Mouse (Mus musculus): ENCODE measurements around the gene Trim67.

The Trim67 gene

DNA sequence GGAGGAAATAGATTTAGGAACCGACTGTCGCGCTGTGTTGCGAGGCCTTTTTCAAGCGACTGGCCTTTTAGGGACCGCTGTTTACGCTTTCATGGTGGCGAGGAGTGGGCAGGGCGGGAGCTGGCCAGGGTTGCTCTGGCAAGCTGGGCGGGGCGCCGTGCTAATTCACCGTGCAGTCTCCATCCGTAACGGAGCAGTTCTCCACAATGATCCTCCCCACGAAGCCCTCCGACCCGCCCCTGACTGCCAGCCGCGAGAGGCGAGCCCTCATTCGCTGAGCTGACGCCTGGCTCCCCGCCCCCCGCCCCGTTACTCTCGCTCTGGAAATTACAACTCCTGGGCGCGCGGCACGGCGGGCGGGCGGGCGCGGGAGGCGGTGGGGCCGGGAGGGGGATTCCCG is at the start of gene Trim67:
TSS of gene Trim67 (plus strand) at position 385 of the 400 bp plus-strand sequence.
- DNase-seq (ENCODE audit: low spot score), result peak; percentile 86

DNA sequence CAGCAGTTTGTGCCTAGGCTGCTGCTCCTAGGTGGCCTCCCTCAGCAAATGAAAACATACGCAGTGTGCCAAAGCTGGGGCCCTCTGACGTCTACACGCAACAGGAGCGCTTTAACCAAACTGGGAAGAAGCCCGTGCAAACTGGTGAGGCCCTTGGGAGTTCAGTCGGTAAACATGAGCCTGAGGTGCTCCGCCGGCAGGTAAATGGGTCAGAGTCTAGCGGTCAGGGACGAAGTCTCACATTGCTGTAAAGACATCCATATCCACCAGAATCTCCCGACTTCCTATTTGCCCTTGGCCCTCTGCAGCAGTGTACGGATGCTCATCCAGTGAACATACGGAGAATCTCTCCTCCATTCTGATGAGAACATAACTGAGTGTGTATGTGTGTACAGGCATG is 46.2 kb upstream of the Trim67 start:
- no peak for DNase-seq (ENCODE audit: low spot score)

DNA sequence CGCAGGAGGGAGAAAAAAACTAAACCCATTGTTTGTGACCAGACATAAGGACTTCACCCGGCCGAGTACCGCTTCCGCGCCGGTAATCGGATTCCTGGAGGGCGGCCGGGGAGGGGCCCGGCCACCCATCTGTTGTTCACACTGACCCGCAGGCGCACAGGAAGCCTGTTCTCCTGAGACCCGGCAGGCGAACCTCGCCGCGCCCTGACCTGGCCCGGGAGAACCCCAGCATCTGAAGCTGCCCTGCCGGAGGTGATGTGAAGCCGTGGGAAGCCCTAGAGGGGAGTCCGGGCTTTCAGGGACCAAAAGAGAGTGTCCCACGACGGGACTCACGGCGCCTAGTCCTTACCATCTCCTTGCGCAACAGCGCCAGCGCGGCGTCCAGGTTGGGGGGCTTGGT is 41.7 kb upstream of the Trim67 start:
- peak; percentile 56 for DNase-seq (ENCODE audit: low spot score)

DNA sequence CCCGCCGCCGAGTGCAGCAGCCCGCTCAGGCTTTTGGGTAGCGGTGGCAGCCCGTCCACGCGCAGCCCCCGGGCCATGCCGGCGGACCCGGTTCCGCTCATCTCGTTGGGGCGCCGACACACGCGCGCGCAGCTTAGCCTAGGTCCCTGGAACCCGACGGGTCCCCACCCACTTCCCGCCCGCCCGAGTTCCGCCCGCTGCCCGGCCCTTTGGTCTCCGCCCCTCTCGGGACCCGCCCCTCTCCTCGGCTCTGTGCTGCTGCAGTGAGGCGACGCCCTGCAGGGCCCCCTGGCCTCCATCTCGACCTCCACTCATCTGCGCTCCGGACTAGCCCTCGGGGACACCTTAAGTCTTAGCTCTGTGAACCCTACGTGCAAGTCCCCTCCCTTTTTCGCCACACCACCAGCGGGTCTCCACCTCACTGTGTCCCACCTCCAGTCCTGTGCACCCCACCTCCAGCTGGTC is 41.2 kb upstream of the Trim67 start, which contains the start of gene Fam89a:
TSS of gene Fam89a (minus strand) at position 124 of the 465 bp plus-strand sequence.
- DNase-seq (ENCODE audit: low spot score), result peak; percentile 65

DNA sequence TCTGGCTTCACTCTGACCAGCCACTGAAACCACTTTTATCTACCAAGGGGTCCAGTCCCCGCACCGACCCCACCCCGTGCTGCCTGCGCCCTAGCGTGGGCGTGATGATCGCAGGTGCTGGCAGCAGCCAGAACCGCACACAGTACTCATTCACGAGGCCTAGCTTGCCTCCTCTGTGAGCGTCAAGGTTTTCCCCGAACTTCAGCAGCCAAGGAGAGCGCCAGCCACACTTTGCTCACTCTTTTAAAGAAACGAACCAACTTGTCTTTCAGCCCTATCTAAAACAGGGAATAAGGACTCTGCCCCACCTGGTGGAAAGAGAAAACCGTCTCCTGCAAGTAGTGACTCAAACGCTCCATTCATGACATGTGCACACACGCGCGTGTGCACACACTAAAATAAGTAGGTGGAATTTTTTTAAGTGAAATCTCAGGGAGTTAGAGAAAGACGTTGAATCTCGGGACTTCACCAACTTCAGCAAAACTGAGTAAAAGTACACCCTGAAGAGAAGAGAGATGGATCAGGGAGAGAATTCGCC is 40.5 kb upstream of the Trim67 start:
- no peak for DNase-seq (ENCODE audit: low spot score)

DNA sequence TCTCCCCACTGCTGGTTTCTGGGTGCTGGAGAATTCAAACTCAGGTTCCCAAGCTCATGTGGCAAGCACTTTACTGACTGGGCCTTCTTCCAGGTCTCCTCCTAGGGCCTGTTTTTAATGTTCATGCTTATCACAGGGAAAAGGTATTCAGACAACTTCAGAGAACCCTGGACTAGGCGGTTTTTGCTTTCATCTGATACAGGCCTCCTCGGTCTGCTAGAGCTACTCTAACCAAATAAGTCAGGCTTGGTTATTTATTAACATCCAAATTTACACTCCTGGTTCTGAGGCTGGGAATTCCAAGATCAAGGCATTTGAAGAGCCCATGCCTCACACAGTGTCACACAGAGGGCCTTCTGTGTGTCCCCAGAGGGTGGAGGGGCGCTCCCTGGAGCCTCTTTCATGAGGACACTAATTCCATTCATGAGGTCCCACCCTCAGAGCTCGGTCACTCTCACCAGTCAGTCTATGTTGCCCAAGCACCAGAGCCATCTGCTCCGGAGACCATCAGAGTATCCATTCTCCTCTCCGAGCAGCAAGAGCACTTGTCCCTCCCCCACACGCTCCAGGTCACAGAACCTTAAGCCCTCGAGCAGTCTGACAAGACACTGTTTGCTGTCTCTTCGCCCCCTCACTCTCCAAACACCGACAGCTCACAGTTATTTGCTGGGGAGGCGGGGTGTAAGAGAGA is 38.6 kb upstream of the Trim67 start:
- DNase-seq (ENCODE audit: low spot score), result peak; percentile 26

DNA sequence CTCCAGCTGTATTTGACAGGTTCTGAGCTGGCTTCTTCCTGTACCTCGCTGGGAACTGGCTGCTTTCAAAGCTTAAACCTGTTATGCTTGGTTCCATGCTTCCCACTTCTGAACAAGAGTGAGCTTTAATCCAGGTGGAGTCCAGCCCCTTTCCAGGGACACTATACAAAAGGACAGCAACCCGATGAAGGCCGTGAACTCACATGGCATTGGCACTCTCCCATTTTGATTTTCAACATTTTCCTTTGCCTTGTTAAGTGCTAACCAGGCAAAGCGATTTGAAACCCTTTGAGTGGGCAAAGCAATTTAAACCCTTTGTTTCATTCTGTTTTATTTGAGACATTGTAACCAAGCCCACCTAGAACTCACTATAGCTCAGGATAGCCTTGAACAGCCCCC is 38.1 kb upstream of the Trim67 start:
- DNase-seq (ENCODE audit: low spot score), result no peak

DNA sequence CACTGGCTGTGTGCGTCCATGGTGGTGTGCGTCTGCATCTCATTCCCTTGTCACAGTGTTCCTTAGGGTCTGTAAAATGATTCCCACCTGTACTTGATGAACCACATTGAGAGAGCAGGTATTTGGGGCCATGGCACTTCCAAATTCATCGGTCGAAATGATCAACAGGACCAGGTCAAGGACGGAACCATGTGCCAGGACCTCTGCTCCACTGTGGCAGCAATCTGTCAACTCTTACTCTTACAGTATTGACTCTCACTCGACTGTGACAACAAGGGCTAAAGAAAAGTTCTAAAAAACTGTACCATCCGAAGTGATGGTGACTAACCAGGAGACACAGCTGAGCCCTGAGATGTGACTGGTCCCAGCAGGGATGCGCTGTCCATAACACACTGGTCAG is 37.4 kb upstream of the Trim67 start:
- no peak for DNase-seq (ENCODE audit: low spot score)

DNA sequence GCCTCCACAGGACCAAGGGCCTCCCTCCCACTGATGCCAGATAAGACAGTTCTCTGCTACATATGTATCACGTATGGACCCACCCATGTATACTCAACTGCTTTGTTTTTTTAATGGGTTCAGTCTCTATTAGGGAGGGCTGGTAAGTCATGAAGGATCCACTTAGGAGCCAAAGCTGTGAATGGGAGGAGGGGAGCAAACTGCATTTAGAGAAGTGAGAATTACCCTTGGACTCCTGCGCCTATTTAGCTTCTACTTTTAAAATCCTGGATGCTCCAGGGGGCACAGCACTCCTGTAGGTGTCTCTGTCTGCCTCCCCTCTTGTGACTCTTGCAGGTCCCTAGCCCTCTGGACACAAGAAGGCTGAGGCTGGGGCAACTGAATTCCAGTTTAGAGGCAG is 36.7 kb upstream of the Trim67 start:
- DNase-seq (ENCODE audit: low spot score), result no peak

DNA sequence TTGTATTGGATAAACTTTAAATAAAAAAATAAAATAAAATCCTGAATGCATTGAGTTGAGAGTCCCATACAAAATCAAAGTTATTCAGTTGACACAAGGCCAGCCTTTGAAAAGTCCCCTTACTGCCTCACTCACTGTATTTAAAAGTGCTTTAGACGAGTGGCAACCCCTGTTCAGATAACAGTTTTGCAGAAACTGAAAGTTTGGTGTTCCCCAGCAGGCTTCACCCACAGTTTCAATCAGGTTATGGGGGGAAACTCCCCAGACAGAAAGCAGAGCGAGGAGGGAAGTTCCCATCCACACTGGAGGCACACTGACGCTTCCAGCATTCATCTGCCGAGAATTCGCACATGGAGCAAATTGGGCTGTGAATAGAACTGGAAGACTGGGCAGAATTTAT is 36.3 kb upstream of the Trim67 start:
- DNase-seq (ENCODE audit: low spot score), result no peak

DNA sequence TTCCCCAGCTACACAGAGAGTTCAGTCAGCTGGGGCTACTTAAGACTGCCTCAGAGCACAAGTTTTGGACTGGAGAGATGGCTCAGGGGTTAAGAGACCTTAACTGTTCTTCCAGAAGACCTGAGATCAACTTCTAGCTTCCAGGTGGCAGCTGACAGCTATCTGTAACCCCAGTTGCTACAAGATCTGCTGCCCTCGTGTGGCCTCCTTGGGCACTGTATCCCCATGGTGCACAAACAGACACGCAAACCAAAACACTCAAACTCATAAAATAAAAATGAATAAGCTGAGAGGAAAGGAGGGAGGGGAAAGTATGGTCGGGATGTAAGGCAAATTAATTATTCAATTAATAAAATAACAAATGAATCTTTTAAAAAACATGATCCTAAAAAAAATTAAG is 34.3 kb upstream of the Trim67 start:
- peak; percentile 32 for DNase-seq (ENCODE audit: low spot score)

DNA sequence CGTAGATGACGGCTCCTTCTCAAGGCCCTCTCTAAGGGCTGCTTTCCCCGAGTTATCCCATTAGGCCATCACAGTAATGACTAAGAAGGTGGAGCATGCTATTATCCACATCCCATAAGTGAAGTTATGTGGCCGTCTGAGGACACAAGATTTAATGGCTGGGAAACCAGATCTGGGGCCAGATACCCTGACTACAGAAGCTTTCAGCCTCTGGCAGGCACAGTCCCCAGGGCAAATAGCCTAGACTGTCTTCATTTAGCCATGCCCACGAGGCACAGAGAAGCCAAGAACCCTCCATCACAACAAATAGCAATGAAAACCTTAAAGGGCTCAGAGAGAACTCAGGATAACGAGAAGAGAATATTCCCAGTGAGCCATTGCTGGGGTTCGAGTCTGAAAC is 29.8 kb upstream of the Trim67 start:
- DNase-seq (ENCODE audit: low spot score), result no peak

DNA sequence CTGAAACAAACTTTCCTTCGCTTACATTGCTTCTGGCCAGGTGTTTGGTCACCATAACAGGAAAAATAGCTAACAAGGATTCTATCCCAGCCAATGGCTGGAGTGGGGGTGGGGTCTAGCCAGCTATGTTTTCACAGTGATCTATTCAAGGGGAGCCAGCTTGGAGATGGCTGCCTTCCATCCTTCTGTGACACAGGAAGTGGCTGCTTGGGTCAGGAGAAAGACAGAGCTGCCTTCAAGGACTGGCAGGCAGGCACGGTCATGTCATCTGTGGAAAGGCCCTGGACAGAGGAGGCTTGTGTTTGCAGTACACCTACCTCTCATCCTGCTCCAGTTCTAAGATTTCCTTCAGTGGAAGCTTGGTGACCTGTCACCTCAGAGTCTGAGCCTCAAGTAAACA is 20.5 kb upstream of the Trim67 start:
- DNase-seq (ENCODE audit: low spot score), result no peak

DNA sequence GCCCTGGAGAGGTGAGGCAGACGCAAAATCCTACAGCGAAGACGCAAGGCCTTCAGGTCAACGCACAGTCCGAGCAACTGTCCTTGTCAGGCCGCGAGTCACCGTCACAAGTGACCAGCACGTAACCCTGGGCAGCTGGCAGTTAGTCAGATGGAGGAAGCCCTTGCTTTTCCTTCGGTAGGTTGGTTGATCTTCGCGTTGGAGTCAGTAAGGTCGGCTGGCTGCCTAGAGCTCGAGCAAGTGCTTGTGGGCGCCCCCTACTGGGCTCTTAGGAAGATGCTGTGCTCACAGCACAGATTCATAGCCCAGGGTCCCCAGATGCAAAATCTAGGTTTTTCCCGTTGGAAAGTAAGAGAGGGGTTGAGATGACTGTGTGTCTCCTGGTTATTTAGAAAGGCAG is 17.2 kb upstream of the Trim67 start:
- peak; percentile 91 for DNase-seq (ENCODE audit: low spot score)

DNA sequence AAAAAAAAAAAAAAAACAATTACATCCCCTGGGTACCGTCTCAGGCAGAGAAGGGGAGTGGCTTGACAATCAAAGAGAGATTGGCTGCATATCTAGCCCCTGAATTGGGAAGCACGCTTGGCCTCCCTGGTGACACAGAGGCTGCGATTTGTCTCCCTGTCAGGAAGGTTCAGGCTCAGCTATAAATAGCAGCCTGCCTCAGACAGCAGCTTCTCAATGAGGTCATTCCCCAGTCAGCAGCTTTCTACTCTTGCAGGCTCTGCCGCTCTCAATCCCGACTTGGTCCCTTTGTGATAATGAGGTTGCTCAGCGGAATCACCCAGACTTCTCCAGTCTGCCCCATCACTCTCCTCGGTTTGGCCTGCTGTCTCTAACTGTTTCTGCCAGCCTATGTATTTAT is 12.7 kb upstream of the Trim67 start:
- DNase-seq (ENCODE audit: low spot score), result peak; percentile 81

DNA sequence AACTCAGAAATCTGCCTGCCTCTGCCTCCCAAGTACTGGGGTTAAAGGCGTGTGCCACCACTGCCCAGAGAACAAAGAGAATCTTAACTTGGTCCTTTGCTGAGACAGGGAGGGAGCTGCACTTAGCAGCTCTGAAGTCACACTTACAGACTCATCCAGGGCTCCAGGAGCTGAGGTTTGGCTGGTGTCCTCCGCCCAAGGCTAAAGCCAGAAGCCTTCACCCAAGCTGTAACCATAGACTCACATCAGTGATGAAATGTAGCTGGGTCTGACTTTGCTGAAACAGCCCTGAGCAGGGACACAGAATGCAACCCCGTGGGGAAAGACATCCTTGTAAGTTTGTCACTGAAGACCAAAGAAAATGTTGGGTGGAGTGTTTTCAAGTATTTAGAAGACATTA is 10.5 kb upstream of the Trim67 start:
- no peak for DNase-seq (ENCODE audit: low spot score)

DNA sequence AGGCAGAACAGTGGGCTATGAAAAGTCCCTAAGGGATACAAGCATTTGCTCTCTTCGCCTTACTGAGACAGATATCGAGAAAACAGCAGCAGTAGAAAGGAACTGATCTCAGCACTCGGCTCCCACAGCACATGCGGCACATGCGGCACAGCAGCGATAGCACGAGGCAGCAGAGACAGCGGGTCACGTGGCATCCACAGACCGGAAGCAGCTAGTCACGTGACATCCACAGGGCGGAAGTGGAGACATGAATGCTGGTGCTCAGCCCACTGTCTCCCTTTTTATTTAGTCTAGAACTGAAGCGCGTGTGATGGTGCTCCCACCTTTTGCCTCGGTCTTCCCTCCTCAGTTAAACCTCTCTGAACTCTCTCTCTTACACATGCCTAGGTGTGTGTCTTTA is 9.7 kb upstream of the Trim67 start:
- DNase-seq (ENCODE audit: low spot score), result no peak

DNA sequence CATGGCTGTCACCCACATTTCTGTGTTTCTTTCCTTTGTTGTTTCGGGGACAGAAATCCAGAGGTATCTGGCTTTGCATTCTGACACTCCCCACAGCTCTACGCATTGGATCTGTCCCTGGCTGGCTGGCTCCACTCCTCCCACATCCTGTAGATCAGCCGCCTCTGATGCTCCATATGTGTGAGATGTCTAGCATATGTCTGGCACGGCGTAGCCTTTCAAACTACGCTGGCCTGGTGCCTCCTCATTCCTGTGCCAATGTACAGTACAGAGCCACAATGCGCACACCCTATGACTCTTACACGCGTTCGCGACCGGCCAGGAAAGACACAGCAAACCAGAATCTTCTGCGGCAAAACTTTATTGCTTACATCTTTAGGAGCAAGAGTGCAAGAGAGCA is 8.3 kb upstream of the Trim67 start:
- no peak for DNase-seq (ENCODE audit: low spot score)

DNA sequence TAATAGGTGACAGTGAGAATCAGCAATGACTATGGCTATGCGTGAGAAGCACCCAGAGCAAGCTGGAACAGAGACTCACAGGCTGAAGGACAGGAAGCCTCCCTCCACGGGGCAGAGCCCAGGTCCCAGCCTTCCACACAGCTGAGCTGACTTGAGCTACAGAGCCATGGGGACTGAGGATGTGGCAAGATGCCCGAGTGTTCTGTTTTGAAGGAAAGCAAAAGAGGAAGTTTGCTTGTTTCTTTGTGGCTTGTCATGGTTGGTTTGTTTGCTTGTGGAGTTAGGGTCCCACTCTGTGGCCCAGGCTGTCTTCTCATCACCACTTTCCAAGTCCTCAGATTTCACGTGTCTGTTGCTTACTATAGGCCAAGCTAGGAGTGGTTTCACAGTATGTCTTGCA is 2.2 kb upstream of the Trim67 start:
- DNase-seq (ENCODE audit: low spot score), result no peak

DNA sequence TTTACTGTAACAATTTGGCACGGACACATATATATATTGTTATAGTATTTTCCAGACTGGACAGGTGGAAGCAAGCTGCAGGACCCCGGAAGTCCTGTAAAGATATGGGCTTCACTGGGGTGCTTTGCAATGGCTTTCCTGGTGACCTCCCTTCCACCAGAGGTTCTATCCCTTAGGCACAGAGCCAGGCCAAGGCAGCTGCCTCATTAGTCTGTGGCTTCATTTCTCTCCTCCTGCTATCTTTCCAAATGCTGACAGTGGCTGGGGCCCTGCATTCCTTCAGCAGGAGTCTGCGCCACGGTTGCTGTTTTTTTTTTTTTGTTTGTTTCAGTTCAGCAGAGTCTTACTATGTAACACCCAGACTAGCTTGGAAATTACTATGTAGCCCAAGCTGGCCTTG is 1.1 kb upstream of the Trim67 start:
- no peak for DNase-seq (ENCODE audit: low spot score)

DNA sequence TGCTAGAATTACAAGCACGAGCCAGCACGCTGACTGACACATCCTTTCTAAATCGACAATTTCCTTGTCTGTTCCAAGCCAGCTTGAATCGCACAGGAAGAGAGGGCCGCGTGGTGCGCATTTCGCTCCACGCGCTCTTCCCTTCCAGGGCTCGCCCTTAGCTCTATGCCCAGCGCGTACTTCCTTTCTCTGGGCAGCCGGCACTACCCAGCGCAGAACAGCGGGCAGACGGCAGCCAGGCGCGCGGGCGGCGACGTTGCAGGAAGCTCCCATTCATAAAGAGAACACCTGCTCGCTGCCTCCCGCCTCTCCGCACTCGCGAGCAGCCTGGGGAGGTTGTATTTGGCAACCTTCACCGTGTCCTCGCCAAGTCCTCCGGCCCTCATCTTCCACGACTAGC is 706 bp upstream of the Trim67 start:
- DNase-seq (ENCODE audit: low spot score), result peak; percentile 37

DNA sequence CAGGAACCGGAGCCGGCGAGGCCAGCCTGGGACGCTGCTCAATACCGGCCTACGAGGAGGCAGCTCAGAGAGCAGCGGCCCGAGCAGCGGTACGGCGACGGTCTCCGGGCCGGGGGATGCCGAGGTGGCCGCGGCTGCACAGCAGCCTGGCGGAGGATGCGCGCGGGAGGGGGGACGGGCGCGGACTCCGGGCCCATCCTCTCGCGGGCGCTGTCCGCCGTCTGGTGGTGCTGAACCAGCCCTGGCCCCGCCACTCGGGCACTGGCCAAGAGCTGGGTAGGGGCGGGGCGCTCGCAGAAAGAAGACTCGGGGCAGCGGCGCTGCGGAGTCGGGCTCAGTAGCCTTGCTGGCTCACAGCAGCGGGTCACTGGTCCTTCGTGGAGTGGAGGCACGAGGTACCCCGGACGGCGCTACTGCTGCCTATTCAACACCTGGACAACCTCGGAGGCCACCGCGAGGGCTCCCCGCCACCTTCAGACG is 320 bp downstream of the Trim67 start:
- DNase-seq (ENCODE audit: low spot score), result peak; percentile 86

DNA sequence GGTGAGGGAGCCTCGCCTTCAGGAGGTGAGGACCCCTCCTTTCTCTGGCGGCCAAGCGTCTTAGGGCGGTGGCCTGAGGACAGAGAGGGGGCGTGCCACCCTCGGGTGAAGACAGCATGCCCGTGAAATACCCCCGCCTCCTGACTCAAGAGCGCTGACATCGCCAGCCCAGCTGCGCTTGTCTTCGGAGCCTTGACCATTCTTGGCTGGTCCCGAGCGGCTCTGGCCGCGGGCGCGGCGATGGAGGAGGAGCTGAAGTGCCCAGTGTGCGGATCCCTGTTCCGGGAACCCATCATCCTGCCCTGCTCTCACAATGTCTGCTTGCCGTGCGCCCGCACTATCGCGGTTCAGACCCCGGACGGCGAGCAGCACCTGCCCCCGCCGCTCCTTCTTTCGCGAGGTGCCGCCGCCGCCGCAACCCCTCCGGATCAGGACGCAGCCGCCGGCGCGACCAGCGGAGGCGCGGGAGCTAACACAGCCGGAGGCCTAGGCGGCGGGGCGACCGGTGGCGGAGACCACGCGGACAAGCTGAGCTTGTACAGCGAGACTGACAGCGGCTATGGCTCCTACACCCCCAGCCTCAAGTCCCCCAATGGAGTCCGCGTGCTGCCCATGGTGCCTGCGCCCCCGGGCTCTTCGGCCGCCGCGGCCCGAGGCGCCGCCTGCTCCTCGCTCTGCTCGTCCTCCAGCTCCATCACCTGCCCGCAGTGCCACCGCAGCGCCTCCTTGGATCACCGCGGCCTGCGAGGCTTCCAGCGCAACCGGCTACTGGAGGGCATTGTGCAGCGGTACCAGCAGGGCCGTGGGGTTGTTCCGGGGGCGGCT is 981 bp downstream of the Trim67 start:
- peak; percentile 46 for DNase-seq (ENCODE audit: low spot score)

Measured in retina, embryonic 14.5 days (tissue).